Mouse (Mus musculus) left cerebral cortex, adult 8-10 months (tissue): ENCODE results near the gene Olfr317. TPM values are rescaled to one million over a fixed set of nuclear protein-coding genes. Genes with fewer than 3 reads are reported as not detected.
"Not testable (repeated sequence)": the region's sequence is repeated elsewhere in the genome, so short reads cannot be mapped to it uniquely, and the experiment has no call there.

Source experiments
- DNase-seq, 2 experiments: peaks; one replicate each; pipeline ENCODE4 v3.0.0; 2022; ENCODE audit warnings: low spot score in 2 of 2
- total RNA-seq, 4 experiments: library from RNA; stranded (reverse); gene quantifications; 2 replicates each; pipeline ENCODE4 v1.2.4; 2022

Gene Olfr317
- total RNA-seq = under 1 TPM in 2 of 4 experiments, not detected in 2; 0.35 to 0.44 TPM

DNA sequence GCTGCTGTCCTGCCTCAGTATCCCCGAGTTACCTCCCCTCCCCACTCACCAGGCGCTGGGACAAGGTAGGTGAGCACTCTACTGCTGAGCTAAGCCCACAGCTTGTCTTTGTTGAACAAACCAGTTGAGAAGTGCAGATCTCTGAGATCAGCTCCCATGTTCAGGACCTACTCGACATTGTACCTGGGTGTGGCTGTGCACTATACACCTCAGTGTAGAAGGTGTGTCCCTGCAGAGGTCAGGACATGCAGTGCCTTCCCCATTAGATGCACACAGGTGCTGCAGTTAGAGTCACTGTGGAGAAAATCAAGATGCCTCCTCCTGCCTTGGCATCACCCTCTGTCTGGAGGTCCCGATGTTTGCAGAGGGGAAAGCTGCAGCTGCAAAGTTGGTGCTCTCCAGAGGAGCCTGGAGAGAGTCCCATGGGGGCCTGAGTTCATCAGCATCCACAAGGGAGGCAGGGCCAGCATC, at the start of gene Olfr317:
Olfr317 (minus strand) TSS at position 421 of the 471 bp plus-strand sequence.
- no peak for DNase-seq

DNA sequence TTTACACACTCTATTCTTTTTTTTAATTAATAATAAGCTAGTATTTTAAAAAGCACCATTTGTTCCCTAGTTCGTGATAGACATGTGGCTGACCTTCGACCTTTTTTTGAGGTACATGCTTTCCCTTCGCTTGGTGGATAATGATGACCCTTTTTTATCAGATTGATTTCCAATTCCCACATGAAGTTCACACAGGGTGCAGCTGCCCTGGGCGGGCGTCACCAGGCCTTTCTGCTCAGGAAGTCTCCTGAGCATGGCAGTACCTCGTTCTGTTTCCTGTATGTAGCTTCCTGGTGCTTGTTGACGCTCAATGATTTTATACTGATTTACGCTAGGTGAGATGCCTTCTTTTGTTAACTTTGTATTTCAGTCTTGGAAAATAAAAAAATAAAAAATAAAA, 49.3 kb upstream of the Olfr317 start:
- DNase-seq = no peak

DNA sequence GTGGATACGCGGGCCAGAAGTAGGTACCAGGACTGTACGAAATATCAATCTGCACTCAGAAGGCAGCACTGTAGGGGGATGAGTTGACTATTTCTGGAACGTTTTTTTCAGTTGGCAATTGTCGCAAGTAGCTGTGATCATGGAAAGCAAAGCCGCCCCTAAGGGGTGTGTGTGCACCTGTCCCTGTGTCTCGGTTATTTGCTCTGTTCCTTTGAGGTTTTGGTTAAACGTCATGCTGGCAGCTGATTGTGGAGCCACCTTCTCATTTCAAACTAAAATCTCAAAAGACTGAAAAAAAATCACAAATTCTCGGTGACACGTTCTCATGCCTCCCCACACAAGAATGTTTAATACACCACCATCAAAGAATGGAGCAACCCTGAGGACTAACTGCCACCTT, 48.6 kb upstream of the Olfr317 start:
- DNase-seq = no peak

DNA sequence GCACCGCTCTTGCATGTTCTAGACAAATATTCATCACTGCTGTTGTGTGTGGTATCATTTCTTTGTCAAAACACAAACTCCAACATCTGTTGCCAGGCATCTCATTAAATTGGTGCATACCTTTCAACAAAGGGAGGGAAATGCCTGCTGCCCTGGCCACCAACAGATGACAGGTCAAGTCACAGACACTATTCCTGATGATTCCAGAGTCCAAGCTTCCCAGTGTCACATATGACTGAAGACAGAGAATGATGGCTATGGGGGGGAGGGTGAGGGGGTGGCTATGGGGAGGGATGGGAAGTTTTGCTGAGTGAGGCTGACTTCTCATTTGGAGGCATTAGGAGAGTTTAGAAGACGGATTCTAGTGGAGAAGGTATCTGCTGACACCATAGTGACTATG, 45.2 kb upstream of the Olfr317 start:
- DNase-seq = no peak

DNA sequence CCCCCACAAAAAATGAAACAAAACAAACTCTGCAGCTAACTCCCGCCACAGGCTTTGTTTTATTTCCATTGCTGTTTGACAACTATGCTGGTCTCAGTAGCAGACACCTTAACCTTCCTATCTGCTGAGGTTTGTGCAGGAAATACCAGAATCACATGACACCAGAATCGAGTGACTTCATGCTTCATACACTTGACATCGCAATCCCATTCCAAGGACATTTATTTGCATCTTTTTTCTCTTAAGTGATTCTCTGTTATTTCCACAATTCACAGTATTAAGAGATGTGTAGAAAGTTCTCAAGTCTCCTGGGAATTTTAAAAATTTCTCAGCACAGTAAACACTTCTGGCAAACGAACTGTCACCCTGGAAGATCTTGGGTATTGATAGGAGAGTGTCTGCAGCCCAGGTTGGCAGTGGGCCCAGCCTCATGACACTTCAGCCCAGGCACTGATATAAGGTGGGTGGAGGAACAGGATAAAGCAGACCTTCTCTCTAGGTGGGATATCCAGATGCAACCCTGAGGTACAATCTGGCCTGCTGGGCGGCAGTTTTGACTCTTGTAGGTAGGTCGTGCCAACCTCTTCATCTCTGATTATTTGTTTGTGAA, 43.6 kb upstream of the Olfr317 start, which contains the start of gene Olfr314:
Olfr314 (plus strand) TSS at position 473 of the 610 bp plus-strand sequence.
- no peak for DNase-seq

DNA sequence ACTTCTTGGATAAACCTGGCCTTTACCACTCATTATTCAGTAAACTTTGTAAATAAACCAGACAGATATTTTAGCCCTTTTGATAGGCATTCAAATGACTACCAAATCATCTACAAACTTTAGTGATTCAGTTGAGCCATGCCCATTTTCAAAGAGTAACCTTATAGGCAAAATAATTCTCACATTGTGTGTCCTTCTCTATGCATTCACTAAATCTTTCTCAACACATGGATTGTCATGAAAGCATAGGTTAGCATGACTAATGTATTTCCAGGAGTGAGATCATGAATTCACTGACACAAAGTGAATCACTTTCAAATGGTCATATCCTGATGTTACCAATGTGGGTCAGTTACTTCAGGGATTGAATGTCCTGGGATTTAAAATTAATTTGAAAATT, 33.9 kb upstream of the Olfr317 start, which contains the start of gene Olfr315:
Olfr315 (plus strand) TSS at position 301 of the 400 bp plus-strand sequence.
- DNase-seq = no peak

DNA sequence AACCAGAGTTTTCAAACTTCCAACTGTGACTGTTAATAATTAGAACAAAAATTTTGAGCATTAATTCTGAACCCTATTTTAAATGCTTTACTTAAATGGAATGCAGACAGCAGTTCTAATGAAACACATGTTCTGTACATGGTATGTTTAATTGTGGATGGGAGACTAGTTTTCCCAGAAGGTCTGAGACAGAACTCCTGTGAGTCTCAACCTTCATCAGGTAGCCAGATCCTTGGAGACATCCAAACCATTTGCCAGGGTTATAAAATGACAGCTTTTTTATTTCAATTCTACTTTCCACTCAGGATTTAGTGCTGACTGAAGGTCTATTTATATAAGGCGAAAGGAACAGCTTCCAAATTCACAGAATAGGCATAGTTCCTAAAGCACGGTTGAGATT, 13.4 kb upstream of the Olfr317 start, which contains the start of gene Olfr316:
Olfr316 (plus strand) TSS at position 301 of the 400 bp plus-strand sequence.
- no peak for DNase-seq

DNA sequence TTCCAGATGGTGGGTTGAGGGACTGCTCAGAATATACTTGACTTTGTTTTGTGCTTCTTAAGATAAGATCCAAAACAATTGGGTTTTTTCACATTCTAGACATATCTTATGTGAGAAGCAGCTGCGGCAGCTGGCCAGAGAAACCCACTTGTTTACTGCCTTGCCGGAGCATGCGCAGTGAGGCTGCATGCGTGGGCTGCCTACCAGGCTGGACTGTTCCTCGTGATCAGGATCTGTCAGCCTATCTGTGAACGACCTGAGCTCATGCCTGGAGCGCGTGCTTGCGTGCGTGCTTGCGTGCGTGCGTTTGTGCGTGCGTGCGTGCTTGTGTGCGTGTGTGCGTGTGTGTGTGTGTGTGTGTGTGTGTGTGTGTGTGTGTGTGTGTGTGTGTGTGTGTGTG, 12.1 kb upstream of the Olfr317 start:
- DNase-seq = peak; percentile 4 to 78

DNA sequence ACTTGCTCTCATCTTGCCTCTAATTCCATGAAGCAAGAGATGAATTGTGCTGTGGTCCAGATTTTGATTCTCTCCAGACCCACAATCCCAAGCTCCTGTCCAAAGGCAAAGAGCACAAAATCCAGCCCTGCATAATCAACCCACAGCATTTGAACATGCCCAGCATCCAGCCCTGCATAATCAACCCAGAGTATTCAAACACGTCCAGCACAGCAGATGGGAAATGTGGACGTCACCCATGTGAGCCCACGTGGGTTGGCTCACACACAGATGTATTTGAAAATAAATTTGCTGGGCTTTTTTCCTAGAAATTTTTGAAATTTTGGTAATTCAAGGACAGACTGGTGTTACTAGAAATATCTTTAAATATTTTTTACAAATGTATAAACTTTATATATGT, 5.6 kb downstream of the Olfr317 start:
- peak in 1 of 2 experiments; percentile 33 for DNase-seq

DNA sequence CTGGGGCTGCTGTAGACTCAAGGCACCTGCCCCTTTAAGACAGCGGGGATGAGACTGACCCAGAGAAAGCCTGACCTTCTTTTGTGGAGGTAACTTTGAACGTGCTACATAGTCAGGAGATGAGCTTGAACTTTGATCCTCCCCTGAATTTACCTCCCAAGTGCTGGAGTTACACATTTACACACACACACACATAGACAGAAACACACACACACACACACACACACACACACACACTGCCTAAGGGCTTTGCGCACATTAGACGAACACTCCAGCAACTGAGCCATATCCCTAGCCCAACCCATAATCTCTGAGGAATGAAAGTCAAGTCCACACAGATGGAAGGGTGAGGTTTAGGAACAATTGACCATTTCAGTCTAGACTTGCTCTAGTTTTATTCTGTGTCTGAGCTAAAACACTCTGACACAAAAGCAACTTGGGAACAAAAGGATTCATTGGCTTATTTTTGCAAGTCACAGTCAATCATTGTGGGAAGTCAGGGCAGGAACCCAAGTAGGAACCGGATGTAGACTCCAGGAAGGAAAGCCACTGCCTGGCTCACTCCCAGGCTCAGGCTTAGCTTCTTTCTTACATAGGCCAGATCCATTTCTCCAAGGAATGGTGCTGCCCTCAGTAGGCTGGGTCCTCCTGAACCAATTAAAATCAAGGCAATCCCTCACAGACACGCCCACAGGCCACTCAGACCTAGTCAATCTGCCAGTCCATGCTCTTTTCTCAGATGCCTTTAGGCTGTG, 10.9 kb downstream of the Olfr317 start:
- not testable (repeated sequence) for DNase-seq

DNA sequence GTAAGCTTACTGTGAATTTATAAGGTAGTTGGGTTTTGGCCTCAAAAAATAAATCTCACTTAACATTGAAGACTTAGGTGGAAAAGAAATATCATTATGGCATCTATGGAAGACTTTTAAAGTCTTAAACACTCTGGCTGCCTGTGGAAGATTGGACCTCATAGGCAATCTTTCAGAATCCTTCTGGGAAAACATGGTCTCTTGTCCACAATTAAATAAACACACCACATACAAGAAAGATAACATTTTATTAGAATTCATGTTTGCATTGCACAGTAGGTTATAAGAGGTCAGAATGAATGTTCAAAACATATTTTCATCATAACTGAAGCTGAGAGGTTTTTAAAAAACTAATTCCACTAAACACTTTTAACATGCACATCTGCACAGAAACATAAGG, 15.1 kb downstream of the Olfr317 start, which contains the start of gene Olfr318:
Olfr318 (minus strand) TSS at position 101 of the 400 bp plus-strand sequence.
- no peak for DNase-seq

DNA sequence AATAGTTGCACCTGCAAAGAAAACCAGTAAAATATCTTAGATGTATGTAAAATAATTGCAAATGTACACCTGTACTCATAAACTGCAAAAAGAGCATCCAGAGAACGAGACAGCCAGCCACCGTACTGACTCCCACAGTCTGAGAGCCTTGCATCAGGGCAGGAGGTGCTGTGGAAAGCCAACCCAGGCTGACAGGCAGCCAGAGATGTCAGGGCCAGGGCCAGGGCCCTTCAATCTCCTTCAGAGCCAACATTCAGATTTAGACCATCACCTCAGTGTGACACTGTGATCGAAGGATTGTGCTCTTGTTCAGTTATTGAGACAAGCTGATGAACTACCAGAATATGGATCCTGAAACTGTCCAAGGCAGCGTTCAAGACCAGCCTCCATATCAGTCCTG, 19.3 kb downstream of the Olfr317 start:
- DNase-seq = no peak

DNA sequence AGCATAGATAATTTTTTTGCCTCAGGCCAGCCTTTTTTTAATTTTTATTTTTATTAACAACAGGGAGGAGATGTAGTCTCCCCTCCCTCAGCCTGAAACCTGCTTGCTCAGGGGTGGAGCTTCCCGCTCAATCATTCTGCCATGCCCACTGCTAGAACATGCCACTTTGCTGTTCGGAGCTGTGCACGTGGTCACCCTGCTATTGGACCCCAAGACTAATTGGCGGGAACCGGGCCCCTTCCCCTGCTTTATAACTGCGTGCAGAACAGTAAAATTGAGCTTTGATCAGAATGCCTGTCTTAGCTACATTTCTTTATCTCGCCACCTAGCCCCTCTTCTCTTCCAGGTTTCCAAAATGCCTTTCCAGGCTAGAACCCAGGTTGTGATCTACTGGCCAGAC, 21.3 kb downstream of the Olfr317 start:
- not testable (repeated sequence) for DNase-seq

DNA sequence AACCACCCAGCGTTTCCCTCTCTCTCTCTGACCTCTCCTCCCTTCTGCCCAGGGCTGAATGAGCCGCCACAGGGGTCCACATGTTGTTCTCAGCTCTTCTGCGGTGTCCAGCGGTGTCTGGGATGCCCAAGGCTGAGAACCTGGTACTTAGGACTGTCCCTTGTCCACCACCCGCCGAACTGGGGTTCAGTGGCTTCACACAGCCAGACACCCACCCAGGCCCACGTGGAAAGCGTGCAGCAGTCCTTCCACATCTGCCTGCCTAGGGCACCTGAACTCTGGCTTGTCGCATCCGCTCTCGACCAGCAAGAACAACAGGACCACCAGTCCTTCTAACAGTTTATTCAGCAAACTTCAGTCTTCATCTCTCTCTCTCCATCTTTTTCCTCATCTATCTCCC, 29.9 kb downstream of the Olfr317 start:
- no peak for DNase-seq

DNA sequence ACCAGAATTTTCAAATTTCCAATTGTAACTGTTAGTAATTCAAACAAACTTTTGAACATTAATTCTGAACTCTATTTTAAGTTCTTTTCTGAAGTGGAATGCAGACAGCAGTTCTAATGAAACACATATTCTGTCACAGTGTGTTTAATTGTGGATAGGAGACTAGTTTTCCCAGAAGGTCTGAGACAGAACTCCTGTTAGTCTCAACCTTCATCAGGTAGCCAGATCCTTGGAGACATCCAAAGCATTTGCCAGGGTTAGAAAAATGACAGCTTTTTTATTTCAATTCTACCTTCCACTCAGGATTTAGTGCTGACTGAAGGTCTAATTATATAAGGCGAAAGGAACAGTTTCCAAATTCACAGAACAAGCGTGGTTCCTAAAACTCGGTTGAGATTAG, 40.1 kb downstream of the Olfr317 start, which contains the start of gene Olfr319:
Olfr319 (plus strand) TSS at position 301 of the 400 bp plus-strand sequence.
- DNase-seq = no peak

Other genes starting within 250 kb of the Olfr317 start
- not detected for gene Olfr332, start 246.7 kb downstream of the Olfr317 start, total RNA-seq
- gene Olfr331, start 236.6 kb downstream of the Olfr317 start, total RNA-seq = not detected
- not detected for gene Olfr330, start 204.4 kb downstream of the Olfr317 start, total RNA-seq
- not detected for gene Olfr329-ps, start 192.8 kb downstream of the Olfr317 start, total RNA-seq
- gene Olfr328, start 183.6 kb downstream of the Olfr317 start, total RNA-seq = under 1 TPM in 3 of 4 experiments, not detected in 1; 0.14 to 0.25 (median 0.17) TPM
- not detected for gene Olfr224, start 168.7 kb downstream of the Olfr317 start, total RNA-seq
- not detected for gene Olfr325, start 161.5 kb downstream of the Olfr317 start, total RNA-seq
- not detected for gene Olfr324, start 144.1 kb downstream of the Olfr317 start, total RNA-seq
- gene 2210407C18Rik, start 123.1 kb downstream of the Olfr317 start, total RNA-seq = not detected
- not detected for gene Olfr323, start 108.7 kb downstream of the Olfr317 start, total RNA-seq
- not detected for gene Trim58, start 98.7 kb downstream of the Olfr317 start, total RNA-seq
- gene Olfr322, start 80.4 kb downstream of the Olfr317 start, total RNA-seq = not detected
- not detected for gene Olfr320, start 58.1 kb downstream of the Olfr317 start, total RNA-seq
- gene Olfr319, start 40.0 kb downstream of the Olfr317 start, total RNA-seq = not detected
- gene Olfr318, start 15.2 kb downstream of the Olfr317 start, total RNA-seq = under 1 TPM in 3 of 4 experiments, not detected in 1; 0.09 to 0.13 (median 0.11) TPM
- gene Olfr316, start 13.5 kb upstream of the Olfr317 start, total RNA-seq = 1 to 10 TPM; 1.3 to 2.0 (median 1.7) TPM
- gene Olfr315, start 34.0 kb upstream of the Olfr317 start, total RNA-seq = not detected
- gene Olfr314, start 43.7 kb upstream of the Olfr317 start, total RNA-seq = not detected
- gene Fam183b, start 62.7 kb upstream of the Olfr317 start, total RNA-seq = 1 to 10 TPM; 1.1 to 3.5 (median 1.6) TPM
- gene Olfr313, start 75.8 kb upstream of the Olfr317 start, total RNA-seq = not detected
- gene Olfr312, start 90.0 kb upstream of the Olfr317 start, total RNA-seq = not detected
- gene Olfr311, start 100.0 kb upstream of the Olfr317 start, total RNA-seq = not detected
- 10 to 100 TPM; 15.6 to 19.3 (median 17.8) TPM for gene Gm12258, start 107.9 kb upstream of the Olfr317 start, total RNA-seq
- gene 2810021J22Rik, start 128.0 kb upstream of the Olfr317 start, total RNA-seq = 10 to 100 TPM in 3 of 4 experiments, 1 to 10 TPM in 1; 7.3 to 14.5 (median 12.3) TPM
- gene Zfp39, start 165.0 kb upstream of the Olfr317 start, total RNA-seq = 10 to 100 TPM in 3 of 4 experiments, 1 to 10 TPM in 1; 9.1 to 11.6 (median 10.4) TPM
- not detected for gene Btnl10, start 178.7 kb upstream of the Olfr317 start, total RNA-seq
- 100 to 1,000 TPM; 448 to 480 (median 462) TPM for gene Rnf187, start 199.7 kb upstream of the Olfr317 start, total RNA-seq
- 100 to 1,000 TPM in 3 of 4 experiments, 10 to 100 TPM in 1; 96.1 to 129 (median 115) TPM for gene Hist3h2ba, start 209.7 kb upstream of the Olfr317 start, total RNA-seq
- 10 to 100 TPM; 54.1 to 63.0 (median 57.1) TPM for gene Hist3h2a, start 215.5 kb upstream of the Olfr317 start, total RNA-seq
- gene Trim17, start 215.5 kb upstream of the Olfr317 start, total RNA-seq = 1 to 10 TPM; 3.7 to 5.0 (median 4.1) TPM
- 10 to 100 TPM; 22.6 to 27.6 (median 26.7) TPM for gene Trim11, start 238.9 kb upstream of the Olfr317 start, total RNA-seq